2 mouse cellular contexts compared by ENCODE assay signal in genomic region chr5:7933495-7933894, GRCm38 (mm10). TPM values are rescaled to one million over a fixed set of nuclear protein-coding genes. Genes with fewer than 3 reads are reported as not detected.
"Had no signal": no experiment of that assay in that cellular context is flagged by ENCODE, and none has a peak within 500 bp of the region (broad histone marks: within the 10 kb centered on the region; RNA-seq: fewer than 3 reads in every experiment).

No protein-coding gene starts in this region.

RNA-seq across cellular contexts. Expression of gene Steap4, which starts 26.8 kb away (rescaled TPM):
- polyA plus RNA-seq: midbrain, embryonic 14.5 days; myocyte had no signal
